Mouse (Mus musculus): ENCODE measurements at regions not wholly inside any gene's neighbourhood (a gene's known extent, or its start where the extent isn't known, plus 50 kb on each side); places are given as distances from the start of the nearest gene placed in this dataset.

- no peak for DNase-seq (ENCODE audit: extremely low spot score, low spot score)
Observed at GRCm38 (mm10) chr9:52301521-52301920, 133.1 kb upstream of the Zc3h12c start.

- DNase-seq (ENCODE audit: extremely low spot score, low spot score) = no peak
Observed at GRCm38 (mm10) chr9:52298329-52298728, 130.0 kb upstream of the Zc3h12c start.

- DNase-seq (ENCODE audit: extremely low spot score, low spot score) = no peak
Observed at GRCm38 (mm10) chr9:52294699-52295098, 126.3 kb upstream of the Zc3h12c start.

- no peak for DNase-seq (ENCODE audit: extremely low spot score, low spot score)
Observed at GRCm38 (mm10) chr9:52289069-52289468, 120.7 kb upstream of the Zc3h12c start.

GRCm38 (mm10) chr9:52287761-52288275 is 119.4 kb upstream of the Zc3h12c start:
- DNase-seq (ENCODE audit: extremely low spot score, low spot score) = no peak

GRCm38 (mm10) chr9:52287246-52287651 is 118.9 kb upstream of the Zc3h12c start:
- peak; percentile 63 for DNase-seq (ENCODE audit: extremely low spot score, low spot score)

GRCm38 (mm10) chr9:52286104-52286503 is 117.7 kb upstream of the Zc3h12c start:
- DNase-seq (ENCODE audit: extremely low spot score, low spot score) = no peak

GRCm38 (mm10) chr9:52283558-52283957 is 115.2 kb upstream of the Zc3h12c start:
- DNase-seq (ENCODE audit: extremely low spot score, low spot score) = no peak

- DNase-seq (ENCODE audit: extremely low spot score, low spot score) = no peak
Observed at GRCm38 (mm10) chr9:52280995-52281394, 112.6 kb upstream of the Zc3h12c start.

- DNase-seq (ENCODE audit: extremely low spot score, low spot score) = no peak
Observed at GRCm38 (mm10) chr9:52280556-52280955, 112.2 kb upstream of the Zc3h12c start.

GRCm38 (mm10) chr9:52278701-52279023 is 110.3 kb upstream of the Zc3h12c start:
- no peak for DNase-seq (ENCODE audit: extremely low spot score, low spot score)

- no peak for DNase-seq (ENCODE audit: extremely low spot score, low spot score)
Observed at GRCm38 (mm10) chr9:52277954-52278700, 109.8 kb upstream of the Zc3h12c start.

GRCm38 (mm10) chr9:52273994-52274393 is 105.6 kb upstream of the Zc3h12c start:
- DNase-seq (ENCODE audit: extremely low spot score, low spot score) = no peak

GRCm38 (mm10) chr9:52272668-52273067 is 104.3 kb upstream of the Zc3h12c start:
- DNase-seq (ENCODE audit: extremely low spot score, low spot score) = no peak

GRCm38 (mm10) chr9:52271345-52272116 is 103.2 kb upstream of the Zc3h12c start:
- no peak for DNase-seq (ENCODE audit: extremely low spot score, low spot score)

GRCm38 (mm10) chr9:52261538-52261937 is 93.2 kb upstream of the Zc3h12c start:
- DNase-seq (ENCODE audit: extremely low spot score, low spot score) = no peak

GRCm38 (mm10) chr9:52259459-52259858 is 91.1 kb upstream of the Zc3h12c start:
- DNase-seq (ENCODE audit: extremely low spot score, low spot score) = no peak

- no peak for DNase-seq (ENCODE audit: extremely low spot score, low spot score)
Observed at GRCm38 (mm10) chr9:52255692-52256091, 87.3 kb upstream of the Zc3h12c start.

GRCm38 (mm10) chr9:52254475-52254874 is 86.1 kb upstream of the Zc3h12c start:
- DNase-seq (ENCODE audit: extremely low spot score, low spot score) = no peak

- DNase-seq (ENCODE audit: extremely low spot score, low spot score) = no peak
Observed at GRCm38 (mm10) chr9:52251455-52251854, 83.1 kb upstream of the Zc3h12c start.

GRCm38 (mm10) chr9:52246712-52247111 is 78.3 kb upstream of the Zc3h12c start:
- DNase-seq (ENCODE audit: extremely low spot score, low spot score) = no peak

GRCm38 (mm10) chr9:52244081-52244480 is 75.7 kb upstream of the Zc3h12c start:
- no peak for DNase-seq (ENCODE audit: extremely low spot score, low spot score)

- no peak for DNase-seq (ENCODE audit: extremely low spot score, low spot score)
Observed at GRCm38 (mm10) chr9:52243032-52243431, 74.7 kb upstream of the Zc3h12c start.

Measured in neural tube, embryonic 10.5 days (tissue).